Mouse (Mus musculus): Measurements from ENCODE around the gene Gdpd2. TPM values are rescaled to one million over a fixed set of nuclear protein-coding genes. Genes with fewer than 3 reads are reported as not detected.

The Gdpd2 gene
- polyA plus RNA-seq, 1 experiment from 2014 or later, result 0.43 TPM

- ATAC-seq (ENCODE audit: insufficient number of reproducible peaks, low FRiP score), result 0 out of 2 replicates have a peak, but pooled peaks have one; percentile 22
- Histone ChIP-seq H3K36me3 (no peaks in the 10 kb centered on the region), H3K27me3 (replicated peaks) (peaks cover 7% of the 10 kb centered on the region), H3K4me2 (peak overlapping the region; percentile 65), H3K9ac (no peak overlapping the region; the same call in 1 of the 2 replicates), H3K9me3 (replicated peaks) (0 out of 2 replicates have a peak, but pooled peaks cover 4% of the 10 kb centered on the region), H3K27ac (ENCODE audit: poor library complexity, severe bottlenecking) (no peak overlapping the region), H3K4me1 (replicated peaks) (no peaks in the 10 kb centered on the region), H3K4me3 (peak overlapping the region; percentile 36)
- 19% methylated on average over 10 of the region's 10 CpGs for WGBS
These were observed 9.8 kb downstream of the Gdpd2 start for GRCm38 (mm10) chrX:100739443-100739842.

GRCm38 (mm10) chrX:100740785-100741184 is 11.1 kb downstream of the Gdpd2 start:
- Histone ChIP-seq H3K4me2 (peak overlapping the region; percentile 65), H3K4me1 (replicated peaks) (no peaks in the 10 kb centered on the region), H3K36me3 (no peaks in the 10 kb centered on the region), H3K9ac (peak overlapping the region; percentile 51; the same call in 1 of the 2 replicates), H3K27ac (ENCODE audit: poor library complexity, severe bottlenecking) (peak overlapping the region; percentile 84), H3K9me3 (replicated peaks) (0 out of 2 replicates have a peak, but pooled peaks cover 4% of the 10 kb centered on the region), H3K27me3 (replicated peaks) (no peaks in the 10 kb centered on the region; the same call in none of the 2 replicates), H3K4me3 (peak overlapping the region; percentile 27)
- WGBS, result 46% methylated on average over 6 of the region's 6 CpGs
- ATAC-seq (ENCODE audit: insufficient number of reproducible peaks, low FRiP score), result no peak

GRCm38 (mm10) chrX:100741940-100742339 is 12.3 kb downstream of the Gdpd2 start:
- no peak overlapping the region for H3K27ac ChIP-seq (ENCODE audit: poor library complexity, severe bottlenecking)
- 6% methylated on average over 10 of the region's 10 CpGs for WGBS
- no peak overlapping the region for H3K9ac ChIP-seq
- H3K27me3 ChIP-seq (replicated peaks), result no peaks in the 10 kb centered on the region; the same call in none of the 2 replicates
- no peaks in the 10 kb centered on the region for H3K36me3 ChIP-seq
- ATAC-seq (ENCODE audit: insufficient number of reproducible peaks, low FRiP score), result no peak
- no peaks in the 10 kb centered on the region for H3K4me1 ChIP-seq (replicated peaks)
- no peak overlapping the region for H3K4me3 ChIP-seq
- H3K9me3 ChIP-seq (replicated peaks), result 0 out of 2 replicates have a peak, but pooled peaks cover 4% of the 10 kb centered on the region
- peak overlapping the region; percentile 65 for H3K4me2 ChIP-seq

- H3K27ac ChIP-seq (ENCODE audit: poor library complexity, severe bottlenecking), result no peak overlapping the region
- H3K36me3 ChIP-seq, result no peaks in the 10 kb centered on the region
- H3K9ac ChIP-seq, result no peak overlapping the region
- no peaks in the 10 kb centered on the region for H3K9me3 ChIP-seq (replicated peaks)
- no peak overlapping the region for H3K4me2 ChIP-seq
- H3K4me3 ChIP-seq, result no peak overlapping the region
- H3K4me1 ChIP-seq (replicated peaks), result peaks cover 5% of the 10 kb centered on the region
- no peak for ATAC-seq (ENCODE audit: insufficient number of reproducible peaks, low FRiP score)
- 81% methylated on average over 6 of the region's 6 CpGs for WGBS
- peaks cover 34% of the 10 kb centered on the region for H3K27me3 ChIP-seq (replicated peaks)
These were observed 36.2 kb downstream of the Gdpd2 start for GRCm38 (mm10) chrX:100765855-100766254.

GRCm38 (mm10) chrX:100767181-100767884 is 37.7 kb downstream of the Gdpd2 start, which contains the start of gene Dlg3:
Dlg3 (plus strand) TSS chrX:100767722.
- no peak for ATAC-seq (ENCODE audit: insufficient number of reproducible peaks, low FRiP score)
- Histone ChIP-seq H3K27me3 (replicated peaks) (peaks cover 34% of the 10 kb centered on the region), H3K9ac (peak within 1 kb of the TSS; percentile 45), H3K4me1 (replicated peaks) (peaks cover 5% of the 10 kb centered on the region), H3K4me2 (peak within 1 kb of the TSS; percentile 88), H3K9me3 (replicated peaks) (no peaks in the 10 kb centered on the region), H3K36me3 (no peaks in the 10 kb centered on the region), H3K27ac (ENCODE audit: poor library complexity, severe bottlenecking) (no peak within 1 kb of the TSS), H3K4me3 (peak within 1 kb of the TSS; percentile 52)
- WGBS, result 18% methylated on average over 26 of the region's 26 CpGs

GRCm38 (mm10) chrX:100767885-100768626 is 38.4 kb downstream of the Gdpd2 start:
- ATAC-seq (ENCODE audit: insufficient number of reproducible peaks, low FRiP score), result peak; percentile 9; the same call in 1 of the 2 replicates
- H3K4me3 ChIP-seq, result peak overlapping the region; percentile 52
- no peak overlapping the region for H3K27ac ChIP-seq (ENCODE audit: poor library complexity, severe bottlenecking)
- H3K36me3 ChIP-seq, result no peaks in the 10 kb centered on the region
- H3K27me3 ChIP-seq (replicated peaks), result peaks cover 34% of the 10 kb centered on the region
- 36% methylated on average over 22 of the region's 36 CpGs for WGBS
- H3K9me3 ChIP-seq (replicated peaks), result no peaks in the 10 kb centered on the region
- peak overlapping the region; percentile 88 for H3K4me2 ChIP-seq
- peak overlapping the region; percentile 45 for H3K9ac ChIP-seq
- peaks cover 5% of the 10 kb centered on the region for H3K4me1 ChIP-seq (replicated peaks)

GRCm38 (mm10) chrX:100769281-100769680 is 39.6 kb downstream of the Gdpd2 start:
- H3K9ac ChIP-seq, result no peak overlapping the region
- no peak overlapping the region for H3K27ac ChIP-seq (ENCODE audit: poor library complexity, severe bottlenecking)
- peaks cover 5% of the 10 kb centered on the region for H3K4me1 ChIP-seq (replicated peaks)
- no peak for ATAC-seq (ENCODE audit: insufficient number of reproducible peaks, low FRiP score)
- no peaks in the 10 kb centered on the region for H3K36me3 ChIP-seq
- peaks cover 34% of the 10 kb centered on the region for H3K27me3 ChIP-seq (replicated peaks)
- H3K4me2 ChIP-seq, result no peak overlapping the region
- no peak overlapping the region for H3K4me3 ChIP-seq
- 77% methylated on average over 5 of the region's 5 CpGs for WGBS
- no peaks in the 10 kb centered on the region for H3K9me3 ChIP-seq (replicated peaks)

- peak; percentile 37; the same call in 1 of the 2 replicates for ATAC-seq (ENCODE audit: insufficient number of reproducible peaks, low FRiP score)
- H3K4me2 ChIP-seq, result peak overlapping the region; percentile 69
- H3K9ac ChIP-seq, result peak overlapping the region; percentile 73
- no peaks in the 10 kb centered on the region for H3K4me1 ChIP-seq (replicated peaks)
- peaks cover 9% of the 10 kb centered on the region for H3K27me3 ChIP-seq (replicated peaks)
- no peak overlapping the region for H3K27ac ChIP-seq (ENCODE audit: poor library complexity, severe bottlenecking)
- no peaks in the 10 kb centered on the region for H3K9me3 ChIP-seq (replicated peaks)
- H3K36me3 ChIP-seq, result no peaks in the 10 kb centered on the region
- peak overlapping the region; percentile 54 for H3K4me3 ChIP-seq
- 21% methylated on average over 23 of the region's 23 CpGs for WGBS
These were observed 44.7 kb downstream of the Gdpd2 start for GRCm38 (mm10) chrX:100774341-100774811.

GRCm38 (mm10) chrX:100775405-100775804 is 45.7 kb downstream of the Gdpd2 start:
- H3K36me3 ChIP-seq, result no peaks in the 10 kb centered on the region
- no peak overlapping the region for H3K4me2 ChIP-seq
- no peak overlapping the region for H3K9ac ChIP-seq
- no peak overlapping the region for H3K27ac ChIP-seq (ENCODE audit: poor library complexity, severe bottlenecking)
- no peak overlapping the region for H3K4me3 ChIP-seq
- peaks cover 8% of the 10 kb centered on the region; the same call in 1 of the 2 replicates for H3K4me1 ChIP-seq (replicated peaks)
- H3K27me3 ChIP-seq (replicated peaks), result no peaks in the 10 kb centered on the region
- ATAC-seq (ENCODE audit: insufficient number of reproducible peaks, low FRiP score), result no peak
- WGBS, result 81% methylated on average over 3 of the region's 3 CpGs
- no peaks in the 10 kb centered on the region for H3K9me3 ChIP-seq (replicated peaks)

- Histone ChIP-seq H3K4me1 (replicated peaks) (peaks cover 12% of the 10 kb centered on the region; the same call in 1 of the 2 replicates), H3K9me3 (replicated peaks) (no peaks in the 10 kb centered on the region), H3K4me2 (peak overlapping the region; percentile 79), H3K4me3 (peak overlapping the region; percentile 63), H3K27ac (ENCODE audit: poor library complexity, severe bottlenecking) (peak overlapping the region; percentile 92; the same call in 1 of the 2 replicates), H3K27me3 (replicated peaks) (no peaks in the 10 kb centered on the region), H3K36me3 (no peaks in the 10 kb centered on the region), H3K9ac (peak overlapping the region; percentile 78; the same call in 1 of the 2 replicates)
- 13% methylated on average over 9 of the region's 9 CpGs for WGBS
- ATAC-seq (ENCODE audit: insufficient number of reproducible peaks, low FRiP score), result peak; percentile 47; the same call in 1 of the 2 replicates
These were observed 46.8 kb downstream of the Gdpd2 start for GRCm38 (mm10) chrX:100776494-100776893.
